Comparison of ENCODE assay signal across 15 mouse cellular contexts in genomic region chr6:15142094-15142493, GRCm38 (mm10).
"Had no signal": no experiment of that assay in that cellular context is flagged by ENCODE, and none has a peak within 500 bp of the region (broad histone marks: within the 10 kb centered on the region; RNA-seq: fewer than 3 reads in every experiment).

No protein-coding gene starts in this region.

- H3K36me3 ChIP-seq: limb, embryonic 13.5 days; liver, embryonic 15.5 days; midbrain, embryonic 12.5 days had no signal

- H3K27me3 ChIP-seq: limb, embryonic 13.5 days; liver, embryonic 15.5 days; midbrain, embryonic 12.5 days had no signal

- DNase-seq: kidney, adult 9 months; kidney, postnatal 4 days; lung, adult 2 months; lung, postnatal 36 days; right cerebral cortex, postnatal 14 days; thymus, postnatal 4 days had no signal

- H3K9me3 ChIP-seq: limb, embryonic 13.5 days; liver, embryonic 15.5 days; midbrain, embryonic 12.5 days had no signal

- H3K9ac ChIP-seq: limb, embryonic 13.5 days; liver, embryonic 15.5 days; midbrain, embryonic 12.5 days had no signal

- H3K4me1 ChIP-seq: limb, embryonic 13.5 days; liver, embryonic 15.5 days; midbrain, embryonic 12.5 days had no signal

- ATAC-seq: lung, postnatal 0 days; midbrain, embryonic 16.5 days had no signal

- H3K4me2 ChIP-seq: limb, embryonic 13.5 days; liver, embryonic 11.5 days; liver, embryonic 15.5 days; midbrain, embryonic 12.5 days had no signal

- H3K27ac ChIP-seq: kidney, postnatal 0 days; layer of hippocampus, adult 2 months; limb, embryonic 13.5 days; liver, embryonic 15.5 days; midbrain, embryonic 12.5 days; stomach, postnatal 0 days had no signal

- H3K4me3 ChIP-seq: layer of hippocampus, adult 2 months; limb, embryonic 13.5 days; liver, embryonic 15.5 days; midbrain, embryonic 12.5 days had no signal
